Mouse (Mus musculus) cerebellum, adult 8-10 months (tissue): Measurements from ENCODE around the gene Arfgap1.

Experiments
- DNase-seq: peaks from one replicate; pipeline ENCODE4 v3.0.0; 2022

Arfgap1 gene

GRCm38 (mm10) chr2:180986449-180986848 is 19.4 kb downstream of the Arfgap1 start, which contains the start of gene Col20a1:
Gene Col20a1, plus strand, starts transcription at chr2:180986535.
- DNase-seq = no peak

- DNase-seq = no peak
Measured at GRCm38 (mm10) chr2:180987001-180987400, 20.0 kb downstream of the Arfgap1 start.

DNA sequence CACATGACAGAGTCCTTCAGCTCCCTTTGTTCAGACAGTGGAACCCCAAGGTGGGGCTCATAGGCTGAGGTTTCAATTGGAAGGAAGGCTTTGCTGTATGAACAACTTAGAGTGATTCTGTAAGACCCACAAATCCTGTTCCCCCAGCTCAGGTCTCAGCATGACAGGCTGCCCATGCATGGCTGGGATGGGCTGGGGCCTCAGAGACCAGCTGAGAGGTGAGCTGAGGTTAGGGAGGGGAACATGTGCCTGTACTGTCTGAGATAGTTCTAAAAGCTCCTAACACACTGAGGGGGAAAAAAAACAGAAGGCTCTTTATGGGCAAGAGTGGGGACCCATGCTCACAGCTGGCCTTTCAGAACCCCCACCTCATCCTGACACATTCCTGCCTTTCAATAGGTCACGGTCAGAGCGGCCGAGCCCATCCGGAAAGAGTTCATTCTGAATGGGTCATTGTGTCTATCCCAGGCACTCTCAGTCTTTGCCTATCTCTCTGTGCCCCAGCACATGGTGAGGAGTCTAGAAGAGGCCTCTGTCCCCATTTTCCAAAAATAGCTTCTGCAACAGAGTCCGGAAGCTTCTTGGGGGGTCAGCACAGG is 20.5 kb downstream of the Arfgap1 start:
- no peak for DNase-seq

DNA sequence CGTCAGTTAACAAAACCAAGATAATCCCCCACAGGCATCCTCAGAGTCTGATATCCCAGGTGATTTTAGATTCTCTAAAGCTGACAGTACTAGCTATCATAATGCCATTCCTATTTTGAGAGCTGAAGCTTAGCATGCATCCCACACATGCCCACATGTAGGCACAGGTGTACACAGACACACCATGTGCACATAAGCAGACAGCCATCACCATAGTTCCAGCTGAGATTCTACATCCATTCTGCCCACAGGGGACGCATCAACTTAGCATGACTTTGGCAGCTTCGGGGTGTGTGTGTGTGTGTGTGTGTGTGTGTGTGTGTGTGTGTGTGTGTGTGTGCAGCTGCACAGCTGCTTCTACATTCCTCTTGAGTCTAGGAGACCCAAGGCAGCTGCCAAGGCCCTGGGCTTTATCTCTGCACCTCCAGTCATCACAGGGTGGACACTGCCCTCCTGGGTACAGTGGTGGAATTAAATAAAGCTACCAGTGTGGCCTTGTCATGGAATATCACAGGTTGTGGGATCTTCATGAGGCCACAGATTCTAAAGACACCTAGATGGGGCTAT is 21.4 kb downstream of the Arfgap1 start:
- no peak for DNase-seq

GRCm38 (mm10) chr2:180988948-180989347 is 21.9 kb downstream of the Arfgap1 start:
- DNase-seq = no peak

GRCm38 (mm10) chr2:180990347-180990746 is 23.3 kb downstream of the Arfgap1 start:
- DNase-seq = no peak

DNA sequence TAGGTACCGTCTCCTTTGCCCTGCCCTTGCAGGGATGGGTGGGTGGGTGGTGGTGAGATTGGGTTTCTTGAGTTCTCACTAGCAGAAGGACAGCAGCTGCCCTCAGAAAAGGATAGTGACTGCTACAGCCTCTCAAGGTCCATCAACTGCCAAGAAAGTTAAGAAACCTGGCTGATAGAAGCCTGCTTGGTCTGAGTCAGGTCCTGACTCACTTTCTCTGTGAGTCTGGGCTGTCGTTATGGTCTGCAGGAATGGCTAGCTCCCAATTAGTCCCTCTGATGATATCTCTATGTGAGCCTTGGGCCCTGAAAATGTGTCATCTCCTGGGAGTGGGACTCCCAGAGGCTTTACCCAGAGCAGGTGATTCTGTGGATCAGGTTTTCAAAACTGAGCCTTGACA is 27.3 kb downstream of the Arfgap1 start:
- DNase-seq = no peak

- DNase-seq = no peak
Measured at GRCm38 (mm10) chr2:180995457-180995856, 28.4 kb downstream of the Arfgap1 start.

GRCm38 (mm10) chr2:180996436-180996835 is 29.4 kb downstream of the Arfgap1 start:
- peak; percentile 53 for DNase-seq

DNA sequence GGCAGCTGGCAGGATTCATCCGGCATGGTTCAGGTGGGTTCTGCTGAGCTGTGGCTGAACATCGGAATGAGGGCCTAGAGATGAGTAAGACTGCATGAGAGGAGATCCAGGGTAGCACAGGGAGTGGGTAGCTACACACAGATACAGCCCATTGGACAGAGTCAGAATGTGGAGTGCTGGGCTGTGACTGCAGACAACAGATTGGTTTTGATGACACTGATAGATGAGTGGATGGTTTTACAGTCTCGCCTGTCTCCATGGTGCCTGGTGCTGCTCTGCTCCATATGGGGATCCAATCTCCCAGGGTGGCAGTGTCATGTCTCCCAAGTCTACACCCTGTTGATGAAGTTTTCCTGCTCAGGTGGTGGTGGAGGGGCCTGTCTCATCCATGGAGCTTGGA is 29.9 kb downstream of the Arfgap1 start:
- no peak for DNase-seq

DNA sequence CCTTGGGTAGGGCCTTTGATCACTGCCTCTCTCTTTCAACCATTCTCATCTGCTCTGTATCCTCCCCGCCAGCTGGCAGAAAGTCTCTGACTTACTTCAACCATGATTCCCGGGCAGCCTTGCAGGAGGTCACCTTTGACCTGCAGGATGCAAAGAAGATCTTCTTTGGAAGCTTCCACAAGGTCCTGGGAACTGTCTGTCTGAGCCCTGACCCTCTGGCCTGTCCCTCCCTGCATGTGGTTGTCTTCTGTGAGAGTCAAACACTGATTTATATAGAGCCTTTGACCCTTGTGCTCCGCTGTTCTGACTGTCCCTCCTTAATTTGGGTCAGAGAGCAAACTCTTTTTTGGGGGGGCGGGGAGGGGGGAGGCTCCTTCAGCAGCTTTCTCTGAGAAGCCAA is 40.0 kb downstream of the Arfgap1 start:
- no peak for DNase-seq

- DNase-seq = no peak
Measured at GRCm38 (mm10) chr2:181008339-181008738, 41.3 kb downstream of the Arfgap1 start.

GRCm38 (mm10) chr2:181031406-181031934 is 64.4 kb downstream of the Arfgap1 start:
- DNase-seq = no peak
